Mouse (Mus musculus) CH12.LX (cell line): ENCODE data around the gene Lman2. TPM values are rescaled to one million over a fixed set of nuclear protein-coding genes. Genes with fewer than 3 reads are reported as not detected.

Source experiments
- DNase-seq: peaks from one replicate; pipeline ENCODE4 v3.0.0-alpha.2; 2013; ENCODE audit errors: extremely low read depth
- H3K27ac ChIP-seq: 2 replicates; pipeline ENCODE4 v1.5.1; 2012; ENCODE audit warnings: low read depth, mild to moderate bottlenecking, control low read depth, moderate library complexity; ENCODE audit not compliant: insufficient read depth
- H3K27me3 ChIP-seq: replicated peaks from 2 replicates; pipeline ENCODE3; 2012; ENCODE audit warnings: inconsistent platforms
- H3K36me3 ChIP-seq, 2 experiments: replicated peaks in 1 of 2; 2 replicates each; pipeline versions ENCODE3 to v1.6.1; 2012; ENCODE audit warnings: inconsistent platforms in 1 of 2, low read length in 1 of 2, mild to moderate bottlenecking in 1 of 2, mixed read lengths in 1 of 2, moderate library complexity in 1 of 2; ENCODE audit not compliant: control insufficient read depth in 1 of 2, insufficient read depth in 1 of 2
- H3K4me1 ChIP-seq, 2 experiments: 2 replicates each; pipeline ENCODE4 v1.6.1; 2012; ENCODE audit warnings: inconsistent platforms in 1 of 2, moderate library complexity in 1 of 2; ENCODE audit not compliant: insufficient read depth in 2 of 2, control insufficient read depth in 1 of 2
- H3K4me2 ChIP-seq: 2 replicates; pipeline ENCODE4 v1.6.1; 2012; ENCODE audit warnings: low read depth, mild to moderate bottlenecking, control low read depth; ENCODE audit not compliant: poor library complexity, insufficient read depth, severe bottlenecking
- H3K4me3 ChIP-seq, 3 experiments: fragments of 150-350 bp in 1 of 3; sonication (generic) in 1 of 3; replicated peaks in 1 of 3; 2 replicates each; pipeline versions ENCODE3 to v1.5.1; 2011 to 2012; ENCODE audit warnings: low read depth in 2 of 3, low read length in 2 of 3, mild to moderate bottlenecking in 2 of 3, moderate library complexity in 2 of 3, control low read depth in 1 of 3, improper control_type of control experiment in 1 of 3, inconsistent platforms in 1 of 3, mixed read lengths in 1 of 3; ENCODE audit not compliant: poor library complexity in 1 of 3
- H3K79me2 ChIP-seq: replicated peaks from 2 replicates; pipeline ENCODE4 v1.6.1; 2012; ENCODE audit warnings: mild to moderate bottlenecking, moderate library complexity; ENCODE audit not compliant: control insufficient read depth, poor library complexity, insufficient read depth, severe bottlenecking; ENCODE audit errors: extremely low read depth
- H3K9ac ChIP-seq: 2 replicates; pipeline ENCODE4 v1.6.1; 2012; ENCODE audit warnings: low read depth, mild to moderate bottlenecking, control low read depth, moderate library complexity; ENCODE audit not compliant: insufficient read depth
- H3K9me3 ChIP-seq: replicated peaks from 2 replicates; pipeline ENCODE3; 2012; ENCODE audit warnings: low read length, inconsistent platforms, mixed read lengths
- BHLHE40 ChIP-seq: IDR thresholded peaks from 2 replicates; pipeline ENCODE4 v1.6.1; 2011; ENCODE audit warnings: mild to moderate bottlenecking, low read depth, low read length, improper control_type of control experiment
- CTCF ChIP-seq, 2 experiments: IDR thresholded peaks in 1 of 2; conservative IDR thresholded peaks in 1 of 2; 2 replicates each; pipeline ENCODE4 v1.5.1; 2011 to 2012; ENCODE audit warnings: low read depth in 2 of 2, low read length in 2 of 2, improper control_type of control experiment in 1 of 2, inconsistent platforms in 1 of 2, mild to moderate bottlenecking in 1 of 2, moderate library complexity in 1 of 2
- ETS1 ChIP-seq: conservative IDR thresholded peaks from 2 replicates; pipeline ENCODE4 v1.6.1; 2012; ENCODE audit warnings: low read depth, mild to moderate bottlenecking, inconsistent platforms, low read length, improper control_type of control experiment, moderate library complexity
- HCFC1 ChIP-seq: IDR thresholded peaks from 2 replicates; pipeline ENCODE4 v1.6.1; 2012; ENCODE audit warnings: low read depth, mild to moderate bottlenecking, inconsistent platforms, low read length, improper control_type of control experiment
- IRF4 ChIP-seq: IDR thresholded peaks from 2 replicates; pipeline ENCODE4 v1.6.1; 2014; ENCODE audit warnings: low read depth, mild to moderate bottlenecking, inconsistent platforms, low read length, improper control_type of control experiment
- MAX ChIP-seq: IDR thresholded peaks from 2 replicates; pipeline ENCODE4 v1.6.1; 2011; ENCODE audit warnings: low read length, improper control_type of control experiment
- MEF2A ChIP-seq: IDR thresholded peaks from 2 replicates; pipeline ENCODE4 v1.6.1; 2014; ENCODE audit warnings: low read depth, mild to moderate bottlenecking, inconsistent platforms, low read length, improper control_type of control experiment, borderline replicate concordance
- MXI1 ChIP-seq: IDR thresholded peaks from 2 replicates; pipeline ENCODE4 v1.6.1; 2011; ENCODE audit warnings: mild to moderate bottlenecking, low read depth, low read length, improper control_type of control experiment
- NELFE ChIP-seq: IDR thresholded peaks from 2 replicates; pipeline ENCODE4 v1.6.1; 2011; ENCODE audit warnings: low read depth, low read length, improper control_type of control experiment
- NRF1 ChIP-seq: IDR thresholded peaks from 2 replicates; pipeline ENCODE4 v1.6.1; 2014; ENCODE audit warnings: low read depth, mild to moderate bottlenecking, inconsistent platforms, low read length, improper control_type of control experiment, moderate library complexity
- POLR2A ChIP-seq: IDR thresholded peaks from 2 replicates; pipeline ENCODE4 v1.6.1; 2011; ENCODE audit warnings: low read depth, mild to moderate bottlenecking, improper control_type of control experiment, low read length
- POLR2AphosphoS2 ChIP-seq: IDR thresholded peaks from 2 replicates; pipeline ENCODE4 v1.6.1; 2011; ENCODE audit warnings: low read depth, low read length, improper control_type of control experiment
- RAD21 ChIP-seq: IDR thresholded peaks from 2 replicates; pipeline ENCODE4 v1.6.1; 2011; ENCODE audit warnings: low read depth, mild to moderate bottlenecking, low read length, improper control_type of control experiment, moderate library complexity
- SIN3A ChIP-seq: IDR thresholded peaks from 2 replicates; pipeline ENCODE4 v1.6.1; 2012; ENCODE audit warnings: low read length, improper control_type of control experiment, inconsistent platforms
- SMC3 ChIP-seq: IDR thresholded peaks from 2 replicates; pipeline ENCODE4 v1.6.1; 2011; ENCODE audit warnings: low read depth, low read length, improper control_type of control experiment
- TBP ChIP-seq: conservative IDR thresholded peaks from 2 replicates; pipeline ENCODE4 v1.6.1; 2011; ENCODE audit warnings: low read depth, low read length, improper control_type of control experiment
- UBTF ChIP-seq: IDR thresholded peaks from 2 replicates; pipeline ENCODE4 v1.6.1; 2012; ENCODE audit warnings: low read depth, mild to moderate bottlenecking, inconsistent platforms, low read length, improper control_type of control experiment, moderate library complexity
- USF1 ChIP-seq: IDR thresholded peaks from 2 replicates; pipeline ENCODE4 v1.6.1; 2014; ENCODE audit warnings: low read depth, mild to moderate bottlenecking, inconsistent platforms, low read length, improper control_type of control experiment
- USF2 ChIP-seq: conservative IDR thresholded peaks from 2 replicates; pipeline ENCODE4 v1.6.1; 2011; ENCODE audit warnings: low read depth, low read length, improper control_type of control experiment
- ZKSCAN1 ChIP-seq: IDR thresholded peaks from 2 replicates; pipeline ENCODE4 v1.6.1; 2012; ENCODE audit warnings: low read depth, inconsistent platforms, low read length, improper control_type of control experiment, borderline replicate concordance
- ZMIZ1 ChIP-seq: IDR thresholded peaks from 2 replicates; pipeline ENCODE4 v1.6.1; 2012; ENCODE audit warnings: low read depth, mild to moderate bottlenecking, inconsistent platforms, low read length, improper control_type of control experiment
- dilution Hi-C: fragments of 300-500 bp; cut with MboI; formaldehyde crosslinking; loops from 2 replicates; pipeline ENCODE4 v1.14.3; 2020; ENCODE audit warnings: low sequenced_read_pairs; ENCODE audit not compliant: extremely low pct_unique_long_range_greater_than_20kb, extremely low pct_ligation_motif_present
- in situ Hi-C: fragments of 300-500 bp; cut with MboI; formaldehyde crosslinking; loops from 3 replicates; pipeline ENCODE4 v1.14.3; 2019; ENCODE audit warnings: low sequenced_read_pairs, low pct_ligation_motif_present, low pct_unique_long_range_greater_than_20kb, mixed read lengths
- polyA plus RNA-seq: library from polyadenylated mRNA; unstranded; fragments of >175 nt; gene quantifications from 2 replicates; pipeline ENCODE4 v1.2.1, GENCODE M21; 2012; ENCODE audit warnings: low read depth; ENCODE audit not compliant: insufficient read length
- total RNA-seq, 2 experiments: library from RNA; depleted of rRNA; stranded (reverse); fragments of 300-350 nt in 1 of 2; fragments of >200 nt in 1 of 2; gene quantifications; 2 replicates each; pipeline ENCODE4 v1.2.3; 2012 to 2014

The Lman2 gene
- total and polyA plus RNA-seq, 3 experiments: 94.6 to 174 (median 126) TPM

GRCm38 (mm10) chr13:55325596-55325995 lies 37.0 kb downstream of the Lman2 start:
- dilution Hi-C loops: no loop called here
- peaks cover 29 to 37% of the 10 kb centered on the region in 2 experiments for H3K36me3 ChIP-seq
- no peak overlapping the region for H3K4me3 ChIP-seq
- no peaks in the 10 kb centered on the region for H3K27me3 ChIP-seq
- no peak overlapping the region for H3K27ac ChIP-seq
- H3K4me1 ChIP-seq: peaks cover 19 to 49% of the 10 kb centered on the region in 2 experiments
- peaks cover 33% of the 10 kb centered on the region for H3K79me2 ChIP-seq
- no peaks in the 10 kb centered on the region for H3K9me3 ChIP-seq
- no peak overlapping the region for H3K9ac ChIP-seq
- in situ Hi-C loops: no loop called here
- no peak overlapping the region for H3K4me2 ChIP-seq
- TF ChIP-seq SIN3A (no peak), POLR2AphosphoS2 (0 out of 2 replicates have a peak, but pooled peaks have one; percentile 13), NRF1 (no peak)
- DNase-seq: no peak

- dilution Hi-C loops (no loop called here), in situ Hi-C loops (no loop called here)
- peak; percentile 55 for DNase-seq
- Histone ChIP-seq H3K4me3 (peak overlapping the region; percentile 90 to 99 (median 96)), H3K4me1 (peaks cover 7 to 57% of the 10 kb centered on the region in 2 experiments), H3K79me2 (peaks cover 36% of the 10 kb centered on the region), H3K9me3 (no peaks in the 10 kb centered on the region), H3K27me3 (no peaks in the 10 kb centered on the region), H3K9ac (peak overlapping the region; percentile 96), H3K27ac (0 out of 2 replicates have a peak overlapping the region, but pooled peaks have one; percentile 5), H3K36me3 (peaks cover 36 to 60% of the 10 kb centered on the region in 2 experiments), H3K4me2 (peak overlapping the region; percentile 94)
- TF ChIP-seq SIN3A (peak; percentile 18), CTCF (conservative IDR thresholded peaks at IDR 0.05 in 1 of 2, IDR thresholded peaks at IDR 0.05 in 1 of 2; ENCODE audit: low read depth in 2 of 2, low read length in 2 of 2) (peak in 1 of 2 experiments; percentile 57; a peak in 2 of 4 replicates), RAD21 (peak; percentile 1), SMC3 (0 out of 2 replicates have a peak, but pooled peaks have one; percentile 2), ZMIZ1 (no peak), ZKSCAN1 (no peak), BHLHE40 (peak; percentile 39; the same call in 1 of the 2 replicates)
These were observed 40.3 kb downstream of the Lman2 start for GRCm38 (mm10) chr13:55322130-55322825.

- in situ Hi-C loops (no loop called here), dilution Hi-C loops (no loop called here)
- Histone ChIP-seq H3K4me2 (peak within 1 kb of the TSS; percentile 94), H3K4me1 (peaks cover 6 to 53% of the 10 kb centered on the region in 2 experiments; a peak in 3 of 4 replicates), H3K9me3 (no peaks in the 10 kb centered on the region), H3K36me3 (peaks cover 36 to 62% of the 10 kb centered on the region in 2 experiments), H3K9ac (peak within 1 kb of the TSS; percentile 96), H3K4me3 (peak within 1 kb of the TSS; percentile 90 to 99 (median 96)), H3K27ac (0 out of 2 replicates have a peak within 1 kb of the TSS, but pooled peaks have one; percentile 5), H3K27me3 (no peaks in the 10 kb centered on the region), H3K79me2 (peaks cover 36% of the 10 kb centered on the region)
- peak; percentile 82 for DNase-seq
- peak; percentile 89 for TF ChIP-seq NELFE
- TF ChIP-seq CTCF (conservative IDR thresholded peaks at IDR 0.05 in 1 of 2, IDR thresholded peaks at IDR 0.05 in 1 of 2; ENCODE audit: low read depth in 2 of 2, low read length in 2 of 2): no peak
- TF ChIP-seq UBTF: no peak
- TF ChIP-seq IRF4: peak; percentile 30; the same call in 1 of the 2 replicates
- 0 out of 2 replicates have a peak, but pooled peaks have one; percentile 11 for TF ChIP-seq MEF2A
- TF ChIP-seq POLR2A: peak; percentile 86
- TF ChIP-seq USF2: peak; percentile 94
- TF ChIP-seq ZMIZ1: peak; percentile 90; the same call in 1 of the 2 replicates
- peak; percentile 92 for TF ChIP-seq BHLHE40
- peak; percentile 72 for TF ChIP-seq TBP
- TF ChIP-seq MAX: peak; percentile 96
- peak; percentile 96 for TF ChIP-seq USF1
- peak; percentile 61 for TF ChIP-seq SIN3A
- TF ChIP-seq MXI1: peak; percentile 79
- peak; percentile 84 for TF ChIP-seq HCFC1
- no peak; the same call in 1 of the 2 replicates for TF ChIP-seq ETS1
- 0 out of 2 replicates have a peak, but pooled peaks have one; percentile 27 for TF ChIP-seq NRF1
These were observed 41.0 kb downstream of the Lman2 start, which contains the start of gene Rab24 for GRCm38 (mm10) chr13:55321434-55322129. Rab24 (minus strand) TSS chr13:55321946.
